Mouse (Mus musculus) lung, embryonic 15.5 days (tissue): ENCODE measurements around the gene Adra1b. TPM values are rescaled to one million over a fixed set of nuclear protein-coding genes. Genes with fewer than 3 reads are reported as not detected.
A peak's percentile ranks its signal among the peaks of the same experiment; 100 is the strongest.

Source experiments
- ATAC-seq: fragments of 200-750 bp; cut with Nextera tagmentation; 2 replicates; pipeline ENCODE4 v1.8.0; 2017; ENCODE audit warnings: moderate number of reproducible peaks, borderline replicate concordance; ENCODE audit not compliant: low FRiP score, low TSS enrichment; ENCODE audit errors: extremely low read depth
- H3K27ac ChIP-seq: fragments of 300-500 bp; sonication (generic); 2 replicates; pipeline ENCODE4 v1.5.1; 2015; ENCODE audit warnings: moderate library complexity, mild to moderate bottlenecking, inconsistent platforms
- H3K27me3 ChIP-seq: fragments of 300-500 bp; sonication (generic); 2 replicates; pipeline ENCODE4 v1.6.1; 2015; ENCODE audit warnings: inconsistent platforms
- H3K36me3 ChIP-seq: fragments of 300-500 bp; sonication (generic); 2 replicates; pipeline ENCODE4 v1.6.1; 2015; ENCODE audit warnings: inconsistent platforms
- H3K4me1 ChIP-seq: fragments of 300-500 bp; sonication (generic); 2 replicates; pipeline ENCODE4 v1.6.1; 2015; ENCODE audit warnings: inconsistent platforms
- H3K4me2 ChIP-seq: fragments of 300-500 bp; sonication (generic); 2 replicates; pipeline ENCODE4 v1.6.1; 2015; ENCODE audit warnings: inconsistent platforms, mild to moderate bottlenecking, moderate library complexity
- H3K4me3 ChIP-seq: fragments of 300-500 bp; sonication (generic); 2 replicates; pipeline ENCODE4 v1.5.1; 2015; ENCODE audit warnings: mild to moderate bottlenecking, inconsistent platforms
- H3K9ac ChIP-seq: fragments of 300-500 bp; sonication (generic); 2 replicates; pipeline ENCODE4 v1.6.1; 2015; ENCODE audit warnings: inconsistent platforms
- H3K9me3 ChIP-seq: fragments of 300-500 bp; sonication (generic); 2 replicates; pipeline ENCODE4 v1.6.1; 2016; ENCODE audit warnings: inconsistent platforms
- WGBS: fragments of 180-500 bp; shearing (Covaris S2); methylation state at CpG from one replicate; pipeline ENCODE4 v1.1.7; 2015; 5-methylcytosine and 5-hydroxymethylcytosine counted together
- polyA plus RNA-seq: library from polyadenylated mRNA; unstranded; fragments of >200 nt; fragmentation: Nextera tagmentation; extraction: Ambion mirVana; gene quantifications from 2 replicates; pipeline ENCODE4 v1.2.1, GENCODE M21; 2015

Gene Adra1b
- polyA plus RNA-seq, 1 experiment from 2014 or later = 4.3 TPM

DNA sequence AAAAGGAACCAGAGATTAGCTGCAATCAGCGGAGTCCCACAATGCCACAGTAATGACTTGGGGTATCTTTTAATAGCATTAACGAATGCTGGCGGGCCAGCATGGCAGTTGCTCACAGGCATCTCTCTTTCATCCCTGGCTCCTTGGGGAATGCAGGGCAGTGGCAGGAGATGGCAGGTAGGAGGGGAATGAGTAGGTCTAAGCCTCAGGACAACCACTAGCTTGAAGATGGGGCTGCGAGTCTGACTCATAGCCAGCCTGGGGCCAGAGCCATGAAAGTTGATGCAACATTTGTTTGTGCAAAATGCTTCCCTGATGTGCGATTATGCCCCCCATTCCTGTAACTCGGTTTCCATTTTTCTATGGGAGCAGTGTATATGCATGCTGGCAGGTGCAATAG lies 25.2 kb upstream of the Adra1b start:
- Histone ChIP-seq H3K9ac (no peak overlapping the region), H3K4me2 (no peak overlapping the region), H3K27me3 (no peaks in the 10 kb centered on the region), H3K4me3 (no peak overlapping the region), H3K4me1 (peaks cover 7% of the 10 kb centered on the region; the same call in 1 of the 2 replicates), H3K9me3 (no peaks in the 10 kb centered on the region), H3K36me3 (no peaks in the 10 kb centered on the region), H3K27ac (no peak overlapping the region)
- no peak for ATAC-seq
- 67% methylated on average over 6 of the region's 6 CpGs for WGBS

DNA sequence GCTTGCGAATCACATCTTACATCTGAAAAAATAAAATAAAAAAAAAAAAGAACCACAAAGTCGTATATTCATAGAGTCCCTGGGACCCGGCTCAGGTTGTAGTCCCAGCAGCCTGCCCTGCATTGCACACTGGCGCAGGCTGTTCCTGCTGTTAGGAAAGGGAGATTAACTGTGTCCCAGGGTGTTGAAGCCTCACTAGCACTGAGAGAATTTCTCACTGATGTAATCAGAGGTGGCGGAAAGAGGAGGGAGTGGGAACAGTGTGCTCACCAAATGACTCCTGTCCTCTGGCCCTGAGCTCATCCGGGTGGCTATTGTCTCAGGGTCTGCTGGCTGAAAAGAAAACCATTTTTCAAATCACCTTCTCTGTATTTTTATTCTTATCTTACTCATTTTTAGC lies 24.6 kb upstream of the Adra1b start:
- H3K4me1 ChIP-seq = peaks cover 7% of the 10 kb centered on the region; the same call in 1 of the 2 replicates
- no peaks in the 10 kb centered on the region for H3K27me3 ChIP-seq
- no peak overlapping the region for H3K4me2 ChIP-seq
- no peaks in the 10 kb centered on the region for H3K9me3 ChIP-seq
- ATAC-seq = no peak
- 41% methylated on average over 6 of the region's 6 CpGs for WGBS
- no peak overlapping the region for H3K27ac ChIP-seq
- no peak overlapping the region for H3K4me3 ChIP-seq
- H3K36me3 ChIP-seq = no peaks in the 10 kb centered on the region
- H3K9ac ChIP-seq = no peak overlapping the region

DNA sequence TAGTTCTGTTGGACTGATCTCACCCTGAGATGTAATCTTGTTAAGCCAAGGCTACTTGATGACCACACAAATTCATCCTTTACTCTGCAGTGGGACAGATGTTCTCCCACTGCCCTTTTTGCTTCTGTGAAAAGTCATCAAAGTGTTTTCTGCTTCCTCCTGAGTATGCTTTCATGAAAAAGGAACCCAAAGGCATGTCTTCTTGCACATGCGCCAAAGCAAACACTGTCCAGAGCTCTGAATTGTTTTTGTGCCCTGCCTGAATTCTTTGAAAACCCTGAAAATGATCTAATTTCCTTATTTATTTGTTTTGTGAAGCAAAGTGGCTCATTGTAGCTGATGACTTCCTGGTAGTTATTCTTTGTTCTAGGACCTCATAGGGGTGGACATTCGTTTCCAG lies 20.7 kb upstream of the Adra1b start:
- no peak for ATAC-seq
- Histone ChIP-seq H3K4me1 (no peaks in the 10 kb centered on the region), H3K4me3 (no peak overlapping the region), H3K27me3 (no peaks in the 10 kb centered on the region), H3K9ac (no peak overlapping the region), H3K9me3 (no peaks in the 10 kb centered on the region), H3K4me2 (no peak overlapping the region), H3K27ac (no peak overlapping the region), H3K36me3 (no peaks in the 10 kb centered on the region)
- WGBS = 57% methylated on average over 2 of the region's 2 CpGs

DNA sequence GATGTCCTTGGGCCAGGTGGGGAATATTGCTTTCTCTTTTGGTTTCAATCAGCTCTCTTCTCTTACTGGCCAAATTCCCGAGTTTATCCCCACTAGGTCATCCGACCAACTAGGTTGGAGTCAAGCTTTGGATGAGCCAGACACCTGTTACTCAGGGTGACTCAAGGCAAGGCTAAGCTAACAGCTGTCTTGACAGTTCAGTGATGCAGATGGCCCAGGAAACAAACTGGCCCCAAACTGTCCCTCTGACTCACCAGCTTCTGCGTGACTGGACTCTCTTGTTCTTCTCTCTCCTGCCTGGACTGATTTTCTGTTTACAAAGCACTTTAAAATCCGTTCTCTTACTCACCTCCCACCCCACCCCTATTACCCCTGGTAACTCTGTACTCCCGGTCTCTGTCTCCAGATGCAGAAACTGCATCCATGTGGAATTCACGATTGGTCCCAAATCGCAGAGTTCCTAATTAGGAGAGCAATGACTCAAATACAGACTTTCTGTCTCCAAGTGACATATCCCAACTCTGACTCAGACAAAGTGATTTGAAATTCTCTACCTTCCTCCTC lies 18.6 kb upstream of the Adra1b start:
- Histone ChIP-seq H3K9ac (no peak overlapping the region), H3K27ac (no peak overlapping the region), H3K4me3 (no peak overlapping the region), H3K4me2 (no peak overlapping the region), H3K36me3 (no peaks in the 10 kb centered on the region), H3K27me3 (no peaks in the 10 kb centered on the region), H3K9me3 (no peaks in the 10 kb centered on the region), H3K4me1 (0 out of 2 replicates have a peak, but pooled peaks cover 5% of the 10 kb centered on the region)
- WGBS = 62% methylated on average over 7 of the region's 7 CpGs
- ATAC-seq = no peak

DNA sequence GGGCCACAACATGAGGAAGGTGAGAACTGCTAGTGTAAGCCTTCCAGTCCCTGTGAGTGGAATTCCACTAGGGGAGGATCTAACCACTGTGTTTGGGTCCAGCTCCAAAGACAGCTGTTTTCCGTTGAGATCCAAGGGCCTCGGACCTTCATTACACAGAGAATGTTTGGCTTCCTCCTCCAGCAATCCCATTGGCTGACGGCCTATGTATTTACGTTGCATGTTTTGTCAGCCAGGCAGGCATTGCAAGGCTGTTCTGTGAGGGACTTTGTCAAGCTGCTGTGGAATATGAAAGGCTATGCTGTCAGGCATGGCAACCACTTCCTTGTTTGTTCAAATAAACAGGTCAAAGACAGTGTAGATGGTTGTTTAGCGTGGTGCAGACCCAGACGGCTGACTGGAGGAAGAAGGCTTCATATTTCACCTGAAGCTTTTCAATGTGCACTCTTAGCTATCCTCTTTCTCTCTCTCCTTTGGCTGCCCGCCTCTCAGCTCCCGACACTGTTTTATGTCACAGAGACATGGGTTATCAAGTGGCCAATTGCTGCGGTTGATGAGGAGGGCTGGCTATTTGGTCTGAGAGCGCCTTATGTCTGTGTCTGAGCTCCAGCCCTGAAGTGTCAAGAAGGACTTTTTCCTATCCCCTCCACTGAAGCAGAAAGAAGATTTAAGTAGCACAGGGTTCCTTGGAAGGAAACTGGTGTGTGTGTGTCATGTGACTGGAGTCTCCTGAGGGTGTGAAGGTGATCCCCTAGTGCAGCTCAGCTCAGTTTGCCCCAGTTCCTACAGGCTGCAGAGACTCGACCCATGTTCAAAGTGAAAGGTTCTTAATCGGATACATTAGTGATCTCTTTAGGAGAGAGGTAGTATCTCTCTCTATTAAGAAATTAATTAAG lies 13.8 kb upstream of the Adra1b start:
- H3K36me3 ChIP-seq = no peaks in the 10 kb centered on the region
- H3K4me2 ChIP-seq = peak overlapping the region; percentile 17
- H3K9ac ChIP-seq = no peak overlapping the region
- ATAC-seq = peak; percentile 91
- H3K27ac ChIP-seq = peak overlapping the region; percentile 60
- no peak overlapping the region for H3K4me3 ChIP-seq
- 31% methylated on average over 12 of the region's 12 CpGs for WGBS
- H3K4me1 ChIP-seq = peaks cover 15% of the 10 kb centered on the region
- H3K27me3 ChIP-seq = no peaks in the 10 kb centered on the region
- H3K9me3 ChIP-seq = no peaks in the 10 kb centered on the region

DNA sequence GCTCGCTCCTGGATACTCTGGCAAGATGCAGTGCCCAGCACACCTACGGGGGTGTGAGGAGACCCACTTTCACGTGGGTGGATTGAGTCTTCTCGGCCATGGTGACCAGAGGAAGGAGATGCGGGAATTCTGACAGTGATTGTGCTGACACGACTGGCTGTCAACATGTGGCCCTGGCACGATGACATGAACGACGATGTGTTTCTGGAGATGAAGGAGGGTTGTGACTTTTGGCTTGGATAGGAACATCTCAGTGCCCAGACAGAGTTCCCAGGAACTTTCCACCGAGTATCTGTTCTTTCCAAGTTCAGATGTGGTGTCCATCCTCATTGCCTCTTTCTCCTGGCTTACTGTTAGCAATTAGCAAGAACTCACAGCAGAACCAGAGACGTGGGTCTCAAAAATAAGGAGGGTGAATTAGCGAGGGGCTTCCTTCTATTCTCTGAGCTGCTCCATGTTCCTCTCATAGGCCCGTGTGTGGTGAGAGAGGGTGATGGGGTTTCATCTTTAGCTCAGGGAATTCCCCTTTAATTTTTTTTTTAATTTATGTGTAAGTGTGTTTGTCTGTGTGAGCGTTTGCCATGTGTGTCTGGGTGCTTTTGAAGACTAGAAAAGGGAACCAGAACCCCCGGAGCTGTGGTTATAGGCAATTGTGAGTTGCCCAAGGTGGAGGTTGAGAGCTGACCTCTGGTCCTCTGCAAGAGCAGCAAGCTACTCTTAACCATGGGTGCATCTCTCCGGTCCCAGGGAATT lies 11.3 kb upstream of the Adra1b start:
- no peak overlapping the region for H3K9ac ChIP-seq
- no peak for ATAC-seq
- H3K4me3 ChIP-seq = no peak overlapping the region
- no peaks in the 10 kb centered on the region for H3K9me3 ChIP-seq
- H3K36me3 ChIP-seq = no peaks in the 10 kb centered on the region
- H3K27me3 ChIP-seq = no peaks in the 10 kb centered on the region
- WGBS = 72% methylated on average over 16 of the region's 16 CpGs
- peaks cover 15% of the 10 kb centered on the region for H3K4me1 ChIP-seq
- H3K4me2 ChIP-seq = no peak overlapping the region
- no peak overlapping the region for H3K27ac ChIP-seq

DNA sequence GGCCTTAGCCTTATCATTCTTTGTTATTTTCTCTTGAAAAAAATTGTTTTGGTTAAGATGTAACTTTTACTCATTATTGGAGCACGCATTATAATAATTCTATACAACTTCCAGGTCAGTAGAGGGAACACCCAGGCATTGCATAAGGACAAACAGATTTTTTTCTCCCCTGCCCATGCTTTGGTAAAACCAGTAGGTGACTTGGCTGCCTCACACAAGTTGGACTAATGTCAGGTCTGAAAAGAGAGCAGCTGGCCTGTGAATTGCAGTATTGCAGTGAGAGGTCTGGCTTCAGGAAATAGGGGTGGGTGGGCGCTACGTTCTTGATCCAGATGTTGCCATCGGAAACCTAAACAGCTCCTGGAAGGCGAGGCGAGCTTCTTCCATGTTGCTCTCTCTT lies 10.6 kb upstream of the Adra1b start:
- Histone ChIP-seq H3K27ac (no peak overlapping the region), H3K27me3 (no peaks in the 10 kb centered on the region), H3K9ac (no peak overlapping the region), H3K4me2 (no peak overlapping the region), H3K9me3 (no peaks in the 10 kb centered on the region), H3K36me3 (no peaks in the 10 kb centered on the region), H3K4me1 (peaks cover 15% of the 10 kb centered on the region), H3K4me3 (no peak overlapping the region)
- WGBS = 58% methylated on average over 6 of the region's 6 CpGs
- no peak for ATAC-seq

DNA sequence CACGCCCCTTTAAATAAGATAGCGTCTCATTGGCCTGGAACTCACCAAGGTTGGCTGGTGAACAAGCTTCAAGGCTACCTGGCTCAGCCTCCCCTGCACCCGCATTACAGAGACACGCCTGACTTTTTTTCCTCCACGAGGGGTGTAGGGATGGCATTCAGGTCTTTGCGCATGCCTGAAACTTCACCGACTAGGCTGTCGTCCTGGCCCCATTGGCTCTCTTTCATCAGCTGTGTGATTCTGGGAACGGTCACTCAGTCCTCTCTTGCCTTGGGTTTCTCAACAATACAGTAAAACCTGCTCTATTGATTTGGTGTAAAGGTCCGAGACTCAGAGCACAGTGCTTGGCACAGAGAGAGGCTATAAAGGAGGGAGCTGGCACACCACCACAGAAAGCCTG lies 2.3 kb upstream of the Adra1b start:
- no peak overlapping the region for H3K9ac ChIP-seq
- H3K4me1 ChIP-seq = no peaks in the 10 kb centered on the region
- H3K9me3 ChIP-seq = no peaks in the 10 kb centered on the region
- no peak overlapping the region for H3K4me2 ChIP-seq
- H3K27ac ChIP-seq = no peak overlapping the region
- WGBS = 75% methylated on average over 10 of the region's 10 CpGs
- no peaks in the 10 kb centered on the region for H3K27me3 ChIP-seq
- H3K36me3 ChIP-seq = no peaks in the 10 kb centered on the region
- H3K4me3 ChIP-seq = no peak overlapping the region
- no peak for ATAC-seq

DNA sequence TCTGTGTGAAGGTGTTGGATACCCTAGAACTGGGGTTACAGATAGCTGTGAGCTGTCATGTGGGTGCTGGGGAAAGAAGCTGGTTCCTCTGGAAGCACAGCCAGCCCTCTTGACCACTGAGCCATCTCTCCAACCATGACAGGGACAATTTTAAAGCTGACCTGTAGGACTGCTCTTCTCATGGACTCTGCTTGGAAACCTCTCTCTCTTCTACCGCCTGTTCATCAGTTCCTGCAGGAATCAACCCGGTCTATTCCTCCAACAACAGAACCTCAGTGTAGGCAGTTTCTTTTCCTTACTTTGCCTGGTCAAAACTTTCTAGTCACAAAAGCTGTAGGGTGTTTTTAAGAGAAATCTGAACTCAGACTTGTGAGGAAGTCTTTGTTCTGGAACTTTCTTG lies 1.3 kb downstream of the Adra1b start:
- no peak overlapping the region for H3K27ac ChIP-seq
- WGBS = 85% methylated on average over 2 of the region's 2 CpGs
- H3K4me3 ChIP-seq = no peak overlapping the region
- H3K4me1 ChIP-seq = no peaks in the 10 kb centered on the region
- ATAC-seq = no peak
- no peaks in the 10 kb centered on the region for H3K9me3 ChIP-seq
- H3K27me3 ChIP-seq = no peaks in the 10 kb centered on the region
- no peak overlapping the region for H3K9ac ChIP-seq
- no peak overlapping the region for H3K4me2 ChIP-seq
- no peaks in the 10 kb centered on the region for H3K36me3 ChIP-seq

DNA sequence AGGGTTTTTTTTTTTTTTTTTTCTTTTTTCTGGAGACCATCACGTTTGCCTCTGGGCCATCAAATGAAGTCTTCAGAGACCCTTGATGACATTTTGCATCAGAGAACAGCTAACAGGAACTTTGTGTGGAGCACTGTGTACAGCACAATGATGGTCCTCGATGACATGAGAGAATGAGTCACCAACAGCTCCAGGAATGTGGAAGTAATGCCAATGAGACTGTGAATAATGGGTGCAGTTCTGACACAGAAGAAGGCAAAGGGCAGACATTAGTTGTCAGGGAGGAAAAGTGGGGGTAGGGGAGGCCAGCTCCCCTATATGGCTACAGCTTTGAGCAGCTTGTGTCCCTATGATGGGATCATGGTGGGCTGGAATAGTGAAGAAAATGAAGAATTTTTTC lies 5.7 kb downstream of the Adra1b start:
- Histone ChIP-seq H3K4me3 (no peak overlapping the region), H3K27ac (no peak overlapping the region), H3K4me1 (no peaks in the 10 kb centered on the region), H3K27me3 (no peaks in the 10 kb centered on the region), H3K36me3 (no peaks in the 10 kb centered on the region), H3K9ac (no peak overlapping the region), H3K9me3 (no peaks in the 10 kb centered on the region), H3K4me2 (no peak overlapping the region)
- no peak for ATAC-seq
- WGBS = 62% methylated on average over 2 of the region's 2 CpGs

DNA sequence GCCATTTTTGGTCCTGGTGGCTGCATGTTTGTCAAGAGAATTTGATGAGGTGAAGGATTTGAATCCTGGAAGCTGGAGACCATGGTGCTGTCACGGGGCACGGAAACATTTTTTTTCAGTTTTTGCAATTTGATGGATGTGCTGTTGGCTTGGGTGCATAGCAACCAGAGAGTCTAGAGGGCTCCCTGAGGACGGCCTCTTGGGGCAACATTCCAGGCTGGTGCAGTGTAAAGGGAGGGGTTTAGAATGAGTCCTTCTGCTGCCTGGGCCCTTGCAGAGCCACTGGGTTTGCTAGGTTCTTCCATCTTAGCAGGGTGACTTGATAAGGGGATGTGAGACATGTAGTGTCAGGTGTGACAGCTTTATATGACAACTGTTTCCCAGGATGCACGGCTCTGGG lies 8.5 kb downstream of the Adra1b start:
- Histone ChIP-seq H3K9me3 (no peaks in the 10 kb centered on the region), H3K27ac (no peak overlapping the region), H3K4me1 (no peaks in the 10 kb centered on the region), H3K4me2 (no peak overlapping the region), H3K36me3 (no peaks in the 10 kb centered on the region), H3K27me3 (no peaks in the 10 kb centered on the region), H3K9ac (no peak overlapping the region), H3K4me3 (no peak overlapping the region)
- 37% methylated on average over 4 of the region's 4 CpGs for WGBS
- peak; percentile 40; the same call in 1 of the 2 replicates for ATAC-seq

DNA sequence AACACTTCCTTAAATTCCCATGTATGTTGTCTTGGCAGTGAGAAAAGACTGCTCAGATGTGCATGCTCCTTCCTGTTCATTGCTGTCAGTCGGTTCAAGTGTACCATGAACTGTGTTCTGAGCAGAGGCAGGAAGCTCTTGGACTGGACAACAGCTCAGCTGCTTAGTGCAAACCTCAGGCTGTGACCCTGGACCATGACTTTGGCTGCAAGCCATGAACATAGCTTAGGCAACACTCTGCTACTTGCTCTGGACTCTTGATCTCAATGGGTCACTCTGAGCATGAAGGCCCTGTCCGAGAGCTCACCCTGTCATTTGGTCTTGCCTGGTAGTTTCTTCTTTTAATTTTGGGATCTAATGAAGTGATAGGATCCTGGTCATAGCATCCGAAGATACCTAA lies 9.6 kb downstream of the Adra1b start:
- H3K36me3 ChIP-seq = no peaks in the 10 kb centered on the region
- 76% methylated on average over 3 of the region's 3 CpGs for WGBS
- no peaks in the 10 kb centered on the region for H3K9me3 ChIP-seq
- H3K4me2 ChIP-seq = no peak overlapping the region
- no peak overlapping the region for H3K4me3 ChIP-seq
- H3K4me1 ChIP-seq = no peaks in the 10 kb centered on the region
- no peak overlapping the region for H3K9ac ChIP-seq
- no peaks in the 10 kb centered on the region for H3K27me3 ChIP-seq
- H3K27ac ChIP-seq = no peak overlapping the region
- ATAC-seq = 0 out of 2 replicates have a peak, but pooled peaks have one; percentile 9
